Mouse (Mus musculus) Patski (cell line): ENCODE measurements around the gene Pitx2. TPM values are rescaled to one million over a fixed set of nuclear protein-coding genes. Genes with fewer than 3 reads are reported as not detected.

Experiments used
- ATAC-seq: fragments of 100-300 bp; one replicate; pipeline ENCODE4 v1.8.0; 2021
- CTCF ChIA-PET: fragments of 350-600 bp; sonication (Branson Sonifier 250); formaldehyde crosslinking; loops from one replicate; lab custom pipeline; 2022; ENCODE audit warnings: inconsistent platforms; lab: Charles Lee
- POLR2A ChIA-PET: fragments of 350-600 bp; sonication (Branson Sonifier 250); formaldehyde crosslinking; loops from one replicate; lab custom pipeline; 2022; ENCODE audit warnings: antibody characterized with exemption, inconsistent platforms; lab: Charles Lee
- DNase-seq: peaks from one replicate; pipeline ENCODE4 v3.0.0-alpha.2; 2011; ENCODE audit warnings: low read depth, low spot score
- H3K27me3 ChIP-seq: fragments of 371-371 bp; one replicate; pipeline ENCODE4 v1.5.1; 2021
- CTCF ChIP-seq: fragments of 100-300 bp; IDR thresholded peaks from one replicate; pipeline ENCODE4 v1.5.1; 2021
- in situ Hi-C: fragments of 300-500 bp; cut with MboI; formaldehyde crosslinking; loops from 3 replicates; pipeline ENCODE4 v1.11.1; 2018; ENCODE audit warnings: low pct_unique_long_range_greater_than_20kb, mixed read lengths
- polyA plus RNA-seq: library from polyadenylated mRNA; unstranded; gene quantifications from one replicate; pipeline ENCODE4 v1.2.3, GENCODE M21; 2021

Pitx2 gene
- polyA plus RNA-seq, 1 experiment from 2014 or later: 199 TPM

GRCm38 (mm10) chr3:129225577-129226289 is 26.1 kb downstream of the Pitx2 start:
- H3K27me3 ChIP-seq: no peaks in the 10 kb centered on the region
- ATAC-seq (no peak), DNase-seq (no peak)
- POLR2A ChIA-PET: interaction anchor here (0.7 to 17.0 kb wide), 3 partner anchors 8 to 466 kb away, joined by 3 to 623 read pairs (median 3); partner anchors contain the start of gene Pitx2
- CTCF ChIA-PET: interaction anchor here (1.1 to 17.4 kb wide), 2 partner anchors 19 to 877 kb away, joined by 5 to 345 read pairs; partner anchors contain the start of gene Pitx2
- no peak for TF ChIP-seq CTCF
- in situ Hi-C loops: no loop called here

GRCm38 (mm10) chr3:129226681-129227080 is 27.0 kb downstream of the Pitx2 start:
- no peak for TF ChIP-seq CTCF
- ATAC-seq (no peak), DNase-seq (no peak)
- CTCF ChIA-PET: interaction anchor here (17.4 kb wide), 1 partner anchor 20 kb away, joined by 345 read pairs; the partner anchor contains the start of gene Pitx2
- in situ Hi-C loops: no loop called here
- no peaks in the 10 kb centered on the region for H3K27me3 ChIP-seq
- POLR2A ChIA-PET: interaction anchor here (17.0 kb wide), 1 partner anchor 19 kb away, joined by 623 read pairs; the partner anchor contains the start of gene Pitx2

- no peak for TF ChIP-seq CTCF
- POLR2A ChIA-PET: interaction anchor here (0.5 to 17.0 kb wide), 3 partner anchors 9 to 79 kb away, joined by 3 to 623 read pairs (median 4); partner anchors contain the start of gene Pitx2
- CTCF ChIA-PET: interaction anchor here (17.4 kb wide), 1 partner anchor 20 kb away, joined by 345 read pairs; the partner anchor contains the start of gene Pitx2
- ATAC-seq (no peak), DNase-seq (no peak)
- in situ Hi-C loops: no loop called here
- H3K27me3 ChIP-seq: no peaks in the 10 kb centered on the region
Measured at GRCm38 (mm10) chr3:129227331-129227730, 27.7 kb downstream of the Pitx2 start.

- ATAC-seq (no peak), DNase-seq (no peak)
- H3K27me3 ChIP-seq: no peaks in the 10 kb centered on the region
- no peak for TF ChIP-seq CTCF
- ChIA-PET CTCF (interaction anchor here (1.0 to 1.5 kb wide), 2 partner anchors 8 to 44 kb away, joined by 3 to 6 read pairs; no protein-coding TSS in a partner anchor), POLR2A (no interaction called here)
- in situ Hi-C loops: no loop called here
Measured at GRCm38 (mm10) chr3:129238010-129238409, 38.3 kb downstream of the Pitx2 start.

- DNase-seq (no peak), ATAC-seq (no peak)
- in situ Hi-C loops: no loop called here
- CTCF ChIA-PET: interaction anchor here (1.0 to 1.5 kb wide), 3 partner anchors 9 to 43 kb away, joined by 3 to 6 read pairs (median 3); no protein-coding TSS in a partner anchor
- POLR2A ChIA-PET: interaction anchor here (0.6 to 0.9 kb wide), 2 partner anchors 31 to 36 kb away, joined by 3 read pairs; no protein-coding TSS in a partner anchor
- TF ChIP-seq CTCF: no peak
- H3K27me3 ChIP-seq: no peaks in the 10 kb centered on the region
Measured at GRCm38 (mm10) chr3:129238664-129239258, 39.1 kb downstream of the Pitx2 start.

GRCm38 (mm10) chr3:129250997-129251396 is 51.3 kb downstream of the Pitx2 start:
- in situ Hi-C loops: no loop called here

GRCm38 (mm10) chr3:129254246-129254645 is 54.6 kb downstream of the Pitx2 start:
- in situ Hi-C loops: no loop called here
- ChIA-PET POLR2A (no interaction called here), CTCF (interaction anchor here (0.5 kb wide), 1 partner anchor 230 kb away, joined by 3 read pairs; no protein-coding TSS in a partner anchor)
- DNase-seq (no peak), ATAC-seq (no peak)
- H3K27me3 ChIP-seq: no peaks in the 10 kb centered on the region
- no peak for TF ChIP-seq CTCF

More at GRCm38 (mm10) chr3:129250997-129251396, 51.3 kb downstream of the Pitx2 start:
- H3K27me3 ChIP-seq: no peaks in the 10 kb centered on the region
- POLR2A ChIA-PET: interaction anchor here (1.0 kb wide), 1 partner anchor 421 kb away, joined by 3 read pairs; no protein-coding TSS in a partner anchor
- ATAC-seq: no peak
- CTCF ChIA-PET: interaction anchor here (1.2 kb wide), 1 partner anchor 11 kb away, joined by 3 read pairs; no protein-coding TSS in a partner anchor
- no peak for DNase-seq
- TF ChIP-seq CTCF: no peak

GRCm38 (mm10) chr3:129256283-129256682 is 56.6 kb downstream of the Pitx2 start:
- in situ Hi-C loops: no loop called here
- ChIA-PET POLR2A (no interaction called here), CTCF (interaction anchor here (0.8 to 1.0 kb wide), 3 partner anchors 12 to 19 kb away, joined by 3 to 4 read pairs (median 3); no protein-coding TSS in a partner anchor)
- H3K27me3 ChIP-seq: no peaks in the 10 kb centered on the region
- ATAC-seq (no peak), DNase-seq (no peak)
- TF ChIP-seq CTCF: no peak

GRCm38 (mm10) chr3:129256766-129257165 is 57.1 kb downstream of the Pitx2 start:
- H3K27me3 ChIP-seq: no peaks in the 10 kb centered on the region
- in situ Hi-C loops: no loop called here
- ATAC-seq: peak; percentile 82
- TF ChIP-seq CTCF: peak; percentile 72
- DNase-seq: no peak
- ChIA-PET CTCF (interaction anchor here (0.8 to 1.0 kb wide), 3 partner anchors 12 to 18 kb away, joined by 3 to 4 read pairs (median 3); no protein-coding TSS in a partner anchor), POLR2A (no interaction called here)

- no peaks in the 10 kb centered on the region for H3K27me3 ChIP-seq
- ChIA-PET CTCF (interaction anchor here (1.3 to 2.2 kb wide), 3 partner anchors 12 to 37 kb away, joined by 3 to 11 read pairs (median 3); no protein-coding TSS in a partner anchor), POLR2A (interaction anchor here (1.3 kb wide), 1 partner anchor 11 kb away, joined by 6 read pairs; no protein-coding TSS in a partner anchor)
- ATAC-seq (peak; percentile 22), DNase-seq (no peak)
- TF ChIP-seq CTCF: peak; percentile 42
- in situ Hi-C loops: no loop called here
Measured at GRCm38 (mm10) chr3:129258497-129258896, 58.8 kb downstream of the Pitx2 start.

Other genes starting within 250 kb of the Pitx2 start
- 11.8 TPM for gene Enpep, start 132.8 kb downstream of the Pitx2 start, polyA plus RNA-seq